Comparison of ENCODE assay signal across 7 mouse cellular contexts in genomic region chrX:76680890-76681289, GRCm38 (mm10).
DNase-seq lines count a peak whose midpoint lies in the region; ATAC-seq and TF ChIP-seq lines count a peak whose summit lies in the region.

No protein-coding gene starts in this region.

- H3K27me3 ChIP-seq in kidney, postnatal 0 days (ENCODE audit: insufficient read depth, low read length) = no peaks in the 10 kb centered on the region

- no peaks in the 10 kb centered on the region for H3K4me1 ChIP-seq in kidney, postnatal 0 days (replicated peaks; ENCODE audit: insufficient read depth, low read length)

- no peak overlapping the region for H3K4me3 ChIP-seq in kidney, postnatal 0 days (replicated peaks; ENCODE audit: low read depth, low read length)

- H3K9me3 ChIP-seq in kidney, postnatal 0 days (replicated peaks; ENCODE audit: low read length) = no peaks in the 10 kb centered on the region

- ATAC-seq in kidney, postnatal 0 days (replicated peaks; ENCODE audit: low FRiP score, low read depth) = no peak

- H3K36me3 ChIP-seq in kidney, postnatal 0 days (ENCODE audit: insufficient read depth, low read length) = no peaks in the 10 kb centered on the region

- peak; percentile 8 for DNase-seq in kidney, adult 18-20 months
- no peak for DNase-seq in kidney, adult 11 months
- DNase-seq in ES-CJ7 (ENCODE audit: low read depth, low spot score) = peak; percentile 31
- DNase-seq in brain, adult 2 months (ENCODE audit: low read depth, low spot score) = peak; percentile 57
- peak; percentile 41 for DNase-seq in kidney, postnatal 0 days (ENCODE audit: low spot score)
- peak; percentile 43 for DNase-seq in retina, postnatal 1 day
- no peak for DNase-seq in spleen, adult 18-20 months

- no peak overlapping the region for H3K27ac ChIP-seq in kidney, postnatal 0 days

- no peak overlapping the region for H3K9ac ChIP-seq in kidney, postnatal 0 days (ENCODE audit: low read depth, low read length)

- peak; percentile 69 for TF ChIP-seq CTCF in kidney, postnatal 0 days (IDR thresholded peaks at IDR 0.05; ENCODE audit: low read depth)

- no peak overlapping the region for H3K4me2 ChIP-seq in kidney, postnatal 0 days (ENCODE audit: low read length)

Comparison
In these comparisons a context has a peak if more than half of its experiments do, and no peak if none do; other contexts are left out.
1. DNase-seq: peak in kidney, adult 18-20 months (single experiment), ES-CJ7 (single experiment), brain, adult 2 months (single experiment), kidney, postnatal 0 days (single experiment) and retina, postnatal 1 day (single experiment); none in kidney, adult 11 months (single experiment) and spleen, adult 18-20 months (0 of 2).